Mouse (Mus musculus): ENCODE data around the gene Ifngr2.

GRCm38 (mm10) chr16:91534888-91535287 is 12.0 kb upstream of the Ifngr2 start:
- TF ChIP-seq CTCF (IDR thresholded peaks at IDR 0.05; ENCODE audit: control insufficient read depth, insufficient read depth, insufficient replicate concordance, low read depth, low read length) = no peak
- TF ChIP-seq POLR2A (IDR thresholded peaks at IDR 0.05; ENCODE audit: control insufficient read depth, low read depth, low read length) = no peak

All from testis, adult 2 months (tissue).